Mouse (Mus musculus): ENCODE results near the gene Gfpt2. TPM values are rescaled to one million over a fixed set of nuclear protein-coding genes. Genes with fewer than 3 reads are reported as not detected.
"Not testable (repeated sequence)": the region's sequence is repeated elsewhere in the genome, so short reads cannot be mapped to it uniquely, and the experiment has no call there.

The Gfpt2 gene
- total RNA-seq (2021) = 10 to 100 TPM in 1 of 2 experiments, 1 to 10 TPM in 1; 4.6 to 11.7 TPM
- long read RNA-seq, experiment 1, transcript Gfpt2-201 (19 exons, 2,947 nt) = major isoform, 10 of 10 reads
- long read RNA-seq, experiment 1, partial matches to known transcripts = 0 of 10 reads
- long read RNA-seq, experiment 1, other reads (novel, unspliced or antisense) = 0 of 10 reads
- long read RNA-seq, experiment 2, transcript Gfpt2-201 (19 exons, 2,947 nt) = major isoform, 6 of 7 reads
- long read RNA-seq, experiment 2, partial matches to known transcripts = 0 of 7 reads
- long read RNA-seq, experiment 2, other reads (novel, unspliced or antisense) = 1 of 7 reads

GRCm38 (mm10) chr11:49793619-49794341, at the start of gene Gfpt2:
TSS of gene Gfpt2 (plus strand) at chr11:49794178.
- peak; percentile 81 for DNase-seq (ENCODE audit: low spot score)

DNA sequence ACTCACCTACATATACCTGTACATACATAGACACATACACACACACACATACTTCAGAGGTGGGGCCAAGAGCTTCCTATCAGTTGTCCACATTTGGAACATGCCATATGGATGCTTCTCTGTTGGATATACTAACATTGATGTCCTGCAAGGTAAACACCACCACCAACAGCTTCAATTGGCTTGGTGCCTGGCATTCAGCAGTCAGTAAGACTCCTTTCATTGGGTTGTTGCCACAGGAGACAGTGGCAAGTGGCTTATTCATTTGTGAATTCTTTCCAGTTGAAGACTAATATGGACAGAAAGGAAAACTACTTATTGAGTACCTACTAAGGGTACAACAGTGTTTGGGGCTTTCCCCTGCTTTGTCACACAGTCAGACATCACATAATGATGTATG, 49.0 kb upstream of the Gfpt2 start:
- no peak for DNase-seq (ENCODE audit: low spot score)

DNA sequence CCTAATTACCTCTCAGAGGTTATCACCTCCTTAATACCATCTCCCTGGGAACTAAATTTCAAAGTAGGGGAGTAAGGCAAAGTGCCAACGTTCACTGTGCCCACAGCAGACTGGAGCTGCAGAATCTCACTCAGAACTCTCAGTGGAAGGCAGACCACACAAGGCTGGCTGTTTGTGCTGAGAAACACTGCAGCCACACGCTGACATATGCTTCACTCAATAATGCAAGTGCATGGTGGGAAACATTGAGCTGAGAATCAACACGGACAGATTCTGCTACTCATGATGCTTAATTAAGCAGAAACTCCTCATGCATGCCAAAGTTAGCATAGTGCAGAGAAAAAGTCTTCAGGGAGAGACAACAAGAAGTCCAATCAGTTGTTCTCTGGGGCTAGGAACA, 48.1 kb upstream of the Gfpt2 start:
- no peak for DNase-seq (ENCODE audit: low spot score)

GRCm38 (mm10) chr11:49746756-49747155, 47.2 kb upstream of the Gfpt2 start:
- DNase-seq (ENCODE audit: low spot score) = no peak

DNA sequence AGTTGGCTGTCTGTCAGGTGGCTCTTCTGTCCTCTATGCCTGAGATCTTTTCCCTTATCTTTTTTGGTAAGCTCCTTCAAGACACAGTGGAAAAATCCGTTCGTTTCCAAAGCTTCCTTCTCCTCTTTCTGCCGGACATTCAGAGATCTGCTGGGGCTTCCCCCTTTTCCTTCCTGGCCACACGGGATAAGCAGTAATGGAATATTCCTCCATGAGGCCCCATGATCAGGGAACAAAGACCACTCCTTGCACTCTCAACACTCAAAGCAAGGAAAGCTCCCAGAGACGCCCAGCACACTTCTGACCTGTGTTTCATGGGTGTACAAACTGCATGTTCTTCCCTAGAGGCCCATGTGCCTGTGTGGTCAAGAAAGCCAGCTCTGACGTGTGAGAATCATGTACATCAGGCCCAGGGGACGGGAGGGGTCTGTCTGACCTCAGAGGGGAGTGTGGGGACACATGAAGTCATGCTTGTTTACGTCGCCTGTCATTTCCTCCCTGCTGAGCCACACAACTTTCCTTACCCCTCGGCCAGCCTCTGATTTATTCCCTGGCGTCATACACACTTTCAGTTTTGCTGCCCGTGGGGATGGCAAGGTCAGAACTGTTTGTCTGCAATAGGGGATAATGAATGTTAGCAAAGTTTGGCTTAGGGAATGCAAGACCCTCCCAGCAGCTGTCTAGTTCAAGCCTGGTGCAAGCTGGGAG, 38.9 kb upstream of the Gfpt2 start:
- peak; percentile 76 for DNase-seq (ENCODE audit: low spot score)

GRCm38 (mm10) chr11:49758096-49758495, 35.9 kb upstream of the Gfpt2 start:
- peak; percentile 43 for DNase-seq (ENCODE audit: low spot score)

GRCm38 (mm10) chr11:49761130-49761529, 32.8 kb upstream of the Gfpt2 start:
- DNase-seq (ENCODE audit: low spot score) = peak; percentile 18

DNA sequence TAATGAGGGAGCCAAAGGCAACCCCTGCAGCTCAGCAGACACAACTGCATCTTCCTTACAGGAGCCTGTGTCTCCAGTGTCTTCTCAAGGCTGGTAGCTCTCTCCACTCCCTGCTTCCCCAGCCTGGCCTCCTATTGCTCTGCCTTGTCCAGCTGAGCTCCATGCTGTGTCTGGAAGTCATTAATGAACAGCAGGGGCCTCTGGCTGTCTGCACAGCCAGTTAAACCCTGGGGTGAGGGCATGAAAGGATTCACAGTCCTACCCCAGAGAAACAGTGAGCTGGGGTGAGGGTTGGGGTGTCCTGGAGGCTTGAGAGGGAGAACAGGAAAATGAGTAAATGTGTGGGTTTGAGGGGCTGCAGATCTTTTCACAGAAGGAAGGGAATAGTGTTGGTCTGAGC, 30.4 kb upstream of the Gfpt2 start:
- DNase-seq (ENCODE audit: low spot score) = peak; percentile 21

DNA sequence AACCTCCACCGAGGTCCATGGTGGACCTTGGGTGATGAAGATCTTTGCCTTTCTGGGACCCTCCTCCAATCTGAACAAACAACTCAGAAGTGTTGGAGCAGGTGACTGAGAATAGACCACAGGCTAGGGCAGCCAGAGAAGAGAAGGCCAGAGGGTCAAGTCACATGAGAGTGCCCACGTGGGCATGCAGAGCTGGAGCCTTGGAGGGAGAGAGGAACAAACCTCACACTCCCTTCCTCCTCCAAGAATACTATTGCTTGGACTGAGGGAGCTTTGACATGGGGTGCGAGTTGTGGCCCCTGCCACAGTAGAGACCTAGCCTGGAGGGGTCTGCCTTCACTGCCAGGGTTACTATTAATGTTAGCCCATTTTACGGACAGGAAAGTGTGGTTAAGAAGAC, 30.0 kb upstream of the Gfpt2 start:
- no peak for DNase-seq (ENCODE audit: low spot score)

GRCm38 (mm10) chr11:49764639-49765299, 29.2 kb upstream of the Gfpt2 start:
- peak; percentile 73 for DNase-seq (ENCODE audit: low spot score)

DNA sequence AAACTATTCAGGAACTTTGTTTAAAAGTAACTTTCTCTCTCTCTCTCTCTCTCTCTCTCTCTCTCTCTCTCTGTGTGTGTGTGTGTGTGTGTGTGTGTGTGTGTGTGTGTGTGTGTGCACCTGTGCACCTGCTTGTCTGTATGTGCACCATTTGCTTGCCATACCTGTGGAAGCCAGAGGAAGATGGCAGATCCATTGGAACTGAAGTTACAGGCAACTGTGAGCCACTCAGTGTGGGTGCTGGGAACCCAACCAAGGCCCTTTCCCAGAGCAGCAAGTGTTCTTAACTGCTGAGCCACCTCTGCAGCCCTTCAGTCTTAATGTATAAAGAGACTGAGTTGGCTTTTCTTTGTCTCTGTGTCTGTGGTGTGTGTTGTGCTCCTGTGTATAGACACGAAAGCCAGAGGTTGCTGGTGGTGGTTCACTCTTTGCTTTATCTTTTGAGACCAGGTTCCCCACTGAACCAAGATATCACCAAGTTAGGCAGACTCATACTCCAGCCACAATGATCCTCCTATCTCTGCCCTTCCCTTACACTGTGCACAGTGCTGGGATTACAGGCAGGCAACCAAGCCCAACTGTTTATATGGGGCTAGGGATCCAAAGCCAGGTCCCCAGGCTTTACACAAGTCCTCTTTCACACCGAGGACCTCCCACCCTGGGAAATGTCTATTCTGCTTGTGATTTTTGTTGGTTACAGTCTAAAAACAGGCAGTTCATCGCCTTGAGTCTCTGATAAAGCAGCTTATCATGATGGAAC, 28.4 kb upstream of the Gfpt2 start:
- no peak for DNase-seq (ENCODE audit: low spot score)

GRCm38 (mm10) chr11:49766137-49766411, 27.9 kb upstream of the Gfpt2 start:
- no peak for DNase-seq (ENCODE audit: low spot score)

DNA sequence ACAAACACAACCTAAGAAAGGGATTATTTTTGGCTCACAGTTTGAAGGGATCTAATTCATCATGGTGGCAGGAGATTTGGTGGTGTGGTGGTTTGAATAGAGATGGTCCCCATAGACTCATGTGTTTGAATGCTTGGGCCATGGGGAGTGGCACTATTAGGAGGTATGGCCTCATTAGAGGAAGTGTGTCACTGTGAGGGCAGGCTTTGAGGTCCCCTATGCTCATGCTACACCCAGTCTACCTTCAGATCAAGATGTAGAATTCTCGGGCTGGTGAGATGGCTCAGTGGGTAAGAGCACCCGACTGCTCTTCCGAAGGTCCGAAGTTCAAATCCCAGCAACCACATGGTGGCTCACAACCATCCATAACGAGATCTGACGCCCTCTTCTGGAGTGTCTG, 26.5 kb upstream of the Gfpt2 start:
- not testable (repeated sequence) for DNase-seq (ENCODE audit: low spot score)

DNA sequence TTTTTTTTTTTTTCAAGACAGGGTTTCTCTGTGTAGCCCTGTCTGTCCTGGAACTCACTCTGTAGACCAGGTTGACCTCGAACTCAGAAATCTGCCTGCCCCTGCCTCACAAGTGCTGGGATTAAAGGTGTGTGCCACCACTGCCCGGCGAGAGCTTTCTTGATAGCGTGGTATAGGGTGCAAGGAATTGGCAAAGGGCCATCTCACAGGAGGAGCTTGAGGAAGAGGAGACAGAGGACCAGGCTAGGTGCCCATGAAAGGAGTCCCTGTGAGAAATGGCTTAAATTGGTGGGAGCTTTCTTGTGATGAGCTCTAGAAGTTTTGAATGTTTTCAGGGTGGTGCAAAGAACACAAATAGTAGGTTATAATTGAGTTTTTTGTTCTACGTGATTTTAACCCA, 25.2 kb upstream of the Gfpt2 start:
- no peak for DNase-seq (ENCODE audit: low spot score)

GRCm38 (mm10) chr11:49770676-49771550, 23.1 kb upstream of the Gfpt2 start:
- DNase-seq (ENCODE audit: low spot score) = no peak

DNA sequence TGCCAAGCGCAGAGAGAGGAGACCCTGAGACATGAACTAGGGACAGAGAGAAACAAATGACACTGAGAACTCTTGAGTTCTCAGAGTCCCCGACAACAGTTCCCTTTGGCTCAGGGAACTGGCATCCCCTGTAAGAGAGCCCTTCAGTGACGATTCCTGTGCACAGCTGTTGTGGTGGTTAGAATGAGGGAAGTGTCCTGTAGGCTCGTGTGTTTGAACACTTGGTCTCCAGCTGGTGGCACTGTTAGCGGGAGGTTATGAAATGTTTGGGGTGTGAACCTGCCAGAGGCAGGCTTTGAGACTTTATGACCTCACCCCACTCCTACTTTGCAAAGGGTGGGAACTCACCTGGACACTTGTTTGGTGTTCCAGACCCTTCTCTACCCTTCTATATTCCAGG, 21.7 kb upstream of the Gfpt2 start:
- no peak for DNase-seq (ENCODE audit: low spot score)

GRCm38 (mm10) chr11:49774894-49775293, 19.1 kb upstream of the Gfpt2 start:
- DNase-seq (ENCODE audit: low spot score) = no peak

DNA sequence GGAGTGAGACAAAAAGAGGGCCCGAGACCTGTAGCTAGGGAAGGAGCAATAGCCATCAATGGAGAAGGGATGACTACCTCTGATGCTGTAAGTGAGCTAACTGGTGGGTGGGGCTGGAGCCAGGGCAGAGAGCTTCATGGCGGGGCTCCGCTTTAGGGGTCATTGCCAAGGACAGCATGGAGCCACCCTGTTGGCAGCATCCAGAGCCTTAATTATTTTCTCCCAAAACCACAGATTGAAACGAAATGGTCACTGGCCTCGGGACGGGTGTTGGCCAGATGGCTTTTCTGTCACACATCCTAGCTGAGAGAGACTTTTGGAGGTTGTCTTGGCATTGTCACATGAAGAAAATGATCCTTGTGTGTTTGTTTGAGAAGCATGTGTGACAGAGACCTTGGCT, 15.1 kb upstream of the Gfpt2 start:
- no peak for DNase-seq (ENCODE audit: low spot score)

- no peak for DNase-seq (ENCODE audit: low spot score)
Measured at GRCm38 (mm10) chr11:49780161-49780817, 13.7 kb upstream of the Gfpt2 start.

Data from gastrocnemius, adult 18-20 months (tissue).